Mouse (Mus musculus): ENCODE measurements around the gene Ttll8.

Ttll8 gene

GRCm38 (mm10) chr15:88921131-88921991, 32.9 kb downstream of the Ttll8 start:
- peak; percentile 64 for DNase-seq

GRCm38 (mm10) chr15:88920065-88920464, 34.2 kb downstream of the Ttll8 start:
- DNase-seq = no peak

GRCm38 (mm10) chr15:88919328-88919727, 34.9 kb downstream of the Ttll8 start:
- peak; percentile 38 for DNase-seq

- DNase-seq = no peak
These were observed 37.1 kb downstream of the Ttll8 start for GRCm38 (mm10) chr15:88917126-88917525.

GRCm38 (mm10) chr15:88916366-88916765, 37.9 kb downstream of the Ttll8 start:
- DNase-seq = no peak

- no peak for DNase-seq
These were observed 39.2 kb downstream of the Ttll8 start for GRCm38 (mm10) chr15:88915046-88915445.

- DNase-seq = no peak
These were observed 47.9 kb downstream of the Ttll8 start for GRCm38 (mm10) chr15:88906347-88906746.

- DNase-seq = no peak
These were observed 50.0 kb downstream of the Ttll8 start for GRCm38 (mm10) chr15:88904056-88904811.

- DNase-seq = no peak
These were observed 51.1 kb downstream of the Ttll8 start for GRCm38 (mm10) chr15:88903086-88903485.

GRCm38 (mm10) chr15:88902200-88902875, 51.9 kb downstream of the Ttll8 start:
- DNase-seq = no peak

- DNase-seq = no peak
These were observed 57.8 kb downstream of the Ttll8 start for GRCm38 (mm10) chr15:88896341-88896980.

- DNase-seq = no peak
These were observed 58.3 kb downstream of the Ttll8 start for GRCm38 (mm10) chr15:88895891-88896290.

- DNase-seq = no peak
These were observed 59.1 kb downstream of the Ttll8 start for GRCm38 (mm10) chr15:88895119-88895518.

GRCm38 (mm10) chr15:88892876-88893275, 61.3 kb downstream of the Ttll8 start:
- no peak for DNase-seq

GRCm38 (mm10) chr15:88892252-88892651, 62.0 kb downstream of the Ttll8 start:
- no peak for DNase-seq

- no peak for DNase-seq
These were observed 62.6 kb downstream of the Ttll8 start for GRCm38 (mm10) chr15:88891676-88892040.

- DNase-seq = peak; percentile 88
These were observed 63.2 kb downstream of the Ttll8 start for GRCm38 (mm10) chr15:88890751-88891675.

GRCm38 (mm10) chr15:88889994-88890393, 64.2 kb downstream of the Ttll8 start:
- no peak for DNase-seq

GRCm38 (mm10) chr15:88889032-88889431, 65.2 kb downstream of the Ttll8 start:
- no peak for DNase-seq

- no peak for DNase-seq
These were observed 68.8 kb downstream of the Ttll8 start for GRCm38 (mm10) chr15:88885376-88885775.

- DNase-seq = no peak
These were observed 70.9 kb downstream of the Ttll8 start for GRCm38 (mm10) chr15:88883342-88883741.

GRCm38 (mm10) chr15:88882851-88883250, 71.4 kb downstream of the Ttll8 start:
- no peak for DNase-seq
